Mouse (Mus musculus): ENCODE data around the gene Perp.

GRCm38 (mm10) chr10:18835684-18836479 is 8.9 kb upstream of the Perp start:
- no peak for TF ChIP-seq CTCF (IDR thresholded peaks at IDR 0.05; ENCODE audit: borderline replicate concordance, insufficient read depth, low read length)
- no peak for TF ChIP-seq POLR2A (IDR thresholded peaks at IDR 0.05; ENCODE audit: low read depth, low read length)

Data from embryonic fibroblast, embryonic 13.5 days (primary cell).